ENCODE assay signal across 12 mouse cellular contexts in the genomic region with DNA sequence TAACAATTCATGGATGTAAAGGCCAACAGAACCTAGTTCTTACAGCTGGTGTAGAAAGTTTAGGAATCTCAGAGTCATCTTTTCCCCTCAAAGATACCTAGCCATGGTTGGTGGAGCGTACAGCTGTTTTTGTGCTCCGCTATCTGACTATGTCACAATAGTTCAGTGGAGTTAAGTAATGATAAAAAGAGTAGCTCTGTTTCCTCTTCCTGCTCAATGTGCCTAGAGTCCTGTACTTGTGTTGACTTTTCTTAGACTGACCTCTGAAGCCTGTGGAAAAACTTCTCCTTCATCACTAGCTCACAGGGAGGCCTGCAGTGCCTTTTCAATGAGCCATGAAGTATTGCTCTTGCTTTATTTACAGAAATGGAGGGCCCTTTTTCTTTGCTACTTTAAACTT.
DNase-seq lines count a peak whose midpoint lies in the region; ATAC-seq and TF ChIP-seq lines count a peak whose summit lies in the region.
"Had no signal": no experiment of that assay in that cellular context is flagged by ENCODE, and none has a peak within 500 bp of the region (broad histone marks: within the 10 kb centered on the region; RNA-seq: fewer than 3 reads in every experiment).

No protein-coding gene starts in this region.

- no peak for TF ChIP-seq EP300 in heart, adult 2 months (IDR thresholded peaks at IDR 0.05; ENCODE audit: insufficient read depth, low read depth, low read length)
- no peak for TF ChIP-seq EP300 in liver, embryonic 14.5 days (IDR thresholded peaks at IDR 0.05; ENCODE audit: low read depth)

- no peak for ATAC-seq in midbrain, embryonic 12.5 days (ENCODE audit: low FRiP score, low read depth)
- ATAC-seq in midbrain, embryonic 14.5 days (ENCODE audit: low FRiP score, low TSS enrichment) = no peak
- ATAC-seq in liver, embryonic 14.5 days (ENCODE audit: insufficient read depth) = peak; percentile 55; the same call in 1 of the 2 replicates
- no peak for ATAC-seq in hindbrain, embryonic 11.5 days (ENCODE audit: low FRiP score)

- no peak for TF ChIP-seq CTCF in heart, adult 2 months (IDR thresholded peaks at IDR 0.05)
- no peak for TF ChIP-seq CTCF in liver, embryonic 14.5 days (IDR thresholded peaks at IDR 0.05; ENCODE audit: low read depth)

- peak overlapping the region; percentile 27; the same call in 1 of the 2 replicates for H3K27ac ChIP-seq in heart, adult 2 months
- H3K27ac ChIP-seq in midbrain, embryonic 12.5 days (replicated peaks) = peak overlapping the region; percentile 39; the same call in 1 of the 2 replicates
- H3K27ac ChIP-seq in midbrain, embryonic 14.5 days (replicated peaks; ENCODE audit: low read depth, low read length) = no peak overlapping the region
- H3K27ac ChIP-seq in liver, embryonic 14.5 days = no peak overlapping the region
- no peak overlapping the region for H3K27ac ChIP-seq in hindbrain, embryonic 11.5 days (ENCODE audit: low read depth, low read length)
- H3K27ac ChIP-seq: kidney, postnatal 0 days had no signal

- no peak overlapping the region for H3K9ac ChIP-seq in heart, adult 2 months (ENCODE audit: low read depth, low read length)
- H3K9ac ChIP-seq in midbrain, embryonic 12.5 days (replicated peaks) = no peak overlapping the region
- no peak overlapping the region for H3K9ac ChIP-seq in midbrain, embryonic 14.5 days (replicated peaks; ENCODE audit: low read length)
- no peak overlapping the region for H3K9ac ChIP-seq in liver, embryonic 14.5 days (replicated peaks)
- no peak overlapping the region for H3K9ac ChIP-seq in hindbrain, embryonic 11.5 days (ENCODE audit: low read depth, low read length)

- TF ChIP-seq POLR2A in heart, adult 2 months (IDR thresholded peaks at IDR 0.05; ENCODE audit: insufficient read depth, low read depth, low read length) = no peak

- intact Hi-C loops in heart, adult 2 months (cut with DNase I) = no loop called here
- intact Hi-C loops in gastrocnemius, postnatal 36 days (cut with DNase I) = no loop called here

- H3K36me3 ChIP-seq in heart, adult 2 months (ENCODE audit: control insufficient read depth, insufficient read depth, low read length) = no peaks in the 10 kb centered on the region
- H3K36me3 ChIP-seq in midbrain, embryonic 12.5 days = no peaks in the 10 kb centered on the region
- no peaks in the 10 kb centered on the region for H3K36me3 ChIP-seq in midbrain, embryonic 14.5 days (ENCODE audit: control insufficient read depth, insufficient read depth, low read length)
- H3K36me3 ChIP-seq in liver, embryonic 14.5 days (replicated peaks; ENCODE audit: control insufficient read depth, insufficient read depth, low read depth) = no peaks in the 10 kb centered on the region
- no peaks in the 10 kb centered on the region for H3K36me3 ChIP-seq in hindbrain, embryonic 11.5 days (ENCODE audit: control insufficient read depth, insufficient read depth, low read length)

- H3K4me3 ChIP-seq in heart, adult 2 months = no peak overlapping the region
- H3K4me3 ChIP-seq in midbrain, embryonic 12.5 days = no peak overlapping the region
- no peak overlapping the region for H3K4me3 ChIP-seq in midbrain, embryonic 14.5 days (replicated peaks; ENCODE audit: low read depth, low read length)
- no peak overlapping the region for H3K4me3 ChIP-seq in liver, embryonic 14.5 days (ENCODE audit: insufficient read depth in 1 of 2, low read depth in 2 of 2, low read length in 2 of 2)
- H3K4me3 ChIP-seq in hindbrain, embryonic 11.5 days (ENCODE audit: low read depth, low read length) = no peak overlapping the region

- WGBS in heart, adult 2 months = 59% methylated on average over 2 of the region's 2 CpGs
- WGBS in midbrain, embryonic 12.5 days = 93% methylated on average over 2 of the region's 2 CpGs
- WGBS in midbrain, embryonic 14.5 days = 97% methylated on average over 2 of the region's 2 CpGs
- WGBS in liver, embryonic 14.5 days (ENCODE audit: insufficient replicate concordance) = 42% methylated on average over 2 of the region's 2 CpGs
- 83% methylated on average over 2 of the region's 2 CpGs for WGBS in hindbrain, embryonic 11.5 days

- no peaks in the 10 kb centered on the region for H3K79me2 ChIP-seq in heart, adult 2 months (replicated peaks; ENCODE audit: control insufficient read depth, insufficient read depth, low read length)

- H3K4me2 ChIP-seq in midbrain, embryonic 12.5 days (replicated peaks) = no peak overlapping the region
- H3K4me2 ChIP-seq in midbrain, embryonic 14.5 days (ENCODE audit: low read length) = no peak overlapping the region
- H3K4me2 ChIP-seq in liver, embryonic 14.5 days (ENCODE audit: low read depth) = no peak overlapping the region
- H3K4me2 ChIP-seq in hindbrain, embryonic 11.5 days (replicated peaks; ENCODE audit: low read depth, low read length) = no peak overlapping the region

- H3K4me1 ChIP-seq in heart, adult 2 months (ENCODE audit: control insufficient read depth, insufficient read depth, low read length) = no peaks in the 10 kb centered on the region
- no peaks in the 10 kb centered on the region for H3K4me1 ChIP-seq in midbrain, embryonic 12.5 days
- H3K4me1 ChIP-seq in midbrain, embryonic 14.5 days (ENCODE audit: control insufficient read depth, insufficient read depth, low read length) = no peaks in the 10 kb centered on the region
- no peaks in the 10 kb centered on the region for H3K4me1 ChIP-seq in liver, embryonic 14.5 days (replicated peaks; ENCODE audit: control insufficient read depth in 2 of 2, insufficient read depth in 2 of 2, low read length in 1 of 2)
- H3K4me1 ChIP-seq in hindbrain, embryonic 11.5 days (replicated peaks; ENCODE audit: control insufficient read depth, insufficient read depth, low read length) = no peaks in the 10 kb centered on the region

- no peaks in the 10 kb centered on the region for H3K27me3 ChIP-seq in heart, adult 2 months (ENCODE audit: control insufficient read depth, insufficient read depth, low read length)
- no peaks in the 10 kb centered on the region for H3K27me3 ChIP-seq in midbrain, embryonic 12.5 days
- no peaks in the 10 kb centered on the region for H3K27me3 ChIP-seq in midbrain, embryonic 14.5 days (ENCODE audit: control insufficient read depth, insufficient read depth, low read length)
- no peaks in the 10 kb centered on the region for H3K27me3 ChIP-seq in liver, embryonic 14.5 days (ENCODE audit: control insufficient read depth, insufficient read depth, low read length)
- no peaks in the 10 kb centered on the region for H3K27me3 ChIP-seq in hindbrain, embryonic 11.5 days (ENCODE audit: control insufficient read depth, insufficient read depth, low read length)

- DNase-seq in heart, adult 2 months = no peak
- DNase-seq in heart, postnatal 4 days = no peak
- DNase-seq in midbrain, embryonic 14.5 days = no peak
- peak in 1 of 3 experiments; percentile 6 for DNase-seq in liver, embryonic 14.5 days (ENCODE audit: low read depth in 3 of 3, low spot score in 3 of 3)
- DNase-seq in hindbrain, embryonic 11.5 days (ENCODE audit: low spot score) = no peak
- no peak for DNase-seq in layer of hippocampus, postnatal 25 days (ENCODE audit: extremely low spot score in 1 of 2, low spot score in 1 of 2)
- DNase-seq in gastrocnemius, postnatal 36 days = no peak
- DNase-seq: cerebellum, adult 18-20 months; lung, postnatal 4 days; thymus, postnatal 25 days had no signal

- H3K9me3 ChIP-seq in midbrain, embryonic 12.5 days = no peaks in the 10 kb centered on the region
- no peaks in the 10 kb centered on the region for H3K9me3 ChIP-seq in midbrain, embryonic 14.5 days (ENCODE audit: control insufficient read depth, low read length)
- H3K9me3 ChIP-seq in liver, embryonic 14.5 days (ENCODE audit: control insufficient read depth, low read length) = no peaks in the 10 kb centered on the region
- H3K9me3 ChIP-seq in hindbrain, embryonic 11.5 days (ENCODE audit: control insufficient read depth, low read length) = no peaks in the 10 kb centered on the region

Comparison
In these comparisons a context has a peak if more than half of its experiments do, and no peak if none do; other contexts are left out.
1. H3K27ac ChIP-seq: peak in heart, adult 2 months (single experiment) and midbrain, embryonic 12.5 days (single experiment); none in midbrain, embryonic 14.5 days (single experiment), liver, embryonic 14.5 days (single experiment) and hindbrain, embryonic 11.5 days (single experiment).